Mouse (Mus musculus) cerebellum, adult 2 months (tissue): ENCODE measurements around the gene Ramp3. TPM values are rescaled to one million over a fixed set of nuclear protein-coding genes. Genes with fewer than 3 reads are reported as not detected.

Source experiments
- DNase-seq, 2 experiments: peaks; one replicate each; pipeline ENCODE4 v3.0.0; 2021
- H3K27ac ChIP-seq: fragments of 200-500 bp; 2 replicates; pipeline ENCODE4 v1.5.1; 2012; ENCODE audit warnings: low read length, control low read depth, inconsistent platforms; ENCODE audit not compliant: insufficient read depth
- H3K27me3 ChIP-seq: fragments of 200-500 bp; 2 replicates; pipeline ENCODE4 v1.6.1; 2012; ENCODE audit warnings: inconsistent platforms, mild to moderate bottlenecking, low read length, moderate library complexity; ENCODE audit not compliant: control insufficient read depth, insufficient read depth
- H3K4me1 ChIP-seq: fragments of 200-500 bp; 2 replicates; pipeline ENCODE4 v1.6.1; 2011; ENCODE audit warnings: low read length; ENCODE audit not compliant: control insufficient read depth, insufficient read depth
- H3K4me3 ChIP-seq: fragments of 200-500 bp; replicated peaks from 2 replicates; pipeline ENCODE3; 2011; ENCODE audit warnings: mild to moderate bottlenecking, low read depth, low read length, control low read depth; ENCODE audit not compliant: insufficient read depth
- CTCF ChIP-seq: fragments of 200-500 bp; IDR thresholded peaks from 2 replicates; pipeline ENCODE4 v1.5.1; 2011; ENCODE audit warnings: low read depth, mild to moderate bottlenecking, control low read depth, low read length, moderate library complexity, borderline replicate concordance; ENCODE audit not compliant: insufficient read depth
- POLR2A ChIP-seq: fragments of 200-500 bp; IDR thresholded peaks from 2 replicates; pipeline ENCODE4 v1.6.1; 2011; ENCODE audit warnings: low read length, control low read depth, borderline replicate concordance; ENCODE audit not compliant: insufficient read depth
- whole genome bisulfite sequencing: fragments of 180-500 bp; shearing (Covaris S2); methylation state at CpG from one replicate; pipeline ENCODE4 v1.1.7; 2018; 5-methylcytosine and 5-hydroxymethylcytosine counted together
- polyA plus RNA-seq: library from polyadenylated mRNA; depleted of rRNA; stranded (reverse); fragments of >200 nt; gene quantifications from 2 replicates; pipeline ENCODE4 v1.2.3, GENCODE M21; 2012

Gene Ramp3
- polyA plus RNA-seq, 1 experiment, result 34.3 TPM

DNA sequence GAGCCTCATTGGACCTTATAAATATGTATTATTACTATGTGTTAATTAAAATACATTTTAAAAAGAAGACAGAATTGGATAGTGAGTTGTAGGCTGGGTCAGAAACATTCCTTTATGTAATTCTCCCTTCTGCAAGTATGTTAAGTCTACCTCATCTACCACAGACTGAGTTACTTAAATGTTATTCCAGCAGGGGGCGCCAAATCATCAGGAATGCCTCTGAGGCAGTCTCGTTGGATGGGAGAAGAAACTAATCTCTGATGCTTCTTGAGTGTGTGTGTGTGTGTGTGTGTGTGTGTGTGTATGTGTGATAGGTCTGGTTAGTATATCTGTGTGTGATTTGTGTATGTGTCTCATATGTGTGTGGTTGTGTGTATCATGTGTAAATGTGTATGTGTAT is 3.4 kb upstream of the Ramp3 start:
- Histone ChIP-seq H3K27me3 (no peaks in the 10 kb centered on the region), H3K27ac (no peak overlapping the region), H3K4me1 (peaks cover 13% of the 10 kb centered on the region), H3K4me3 (no peak overlapping the region)
- peak; percentile 81 to 83 for DNase-seq
- TF ChIP-seq CTCF, result peak; percentile 91
- no peak for TF ChIP-seq POLR2A
- 0% methylated on average over 2 of the region's 2 CpGs for WGBS

DNA sequence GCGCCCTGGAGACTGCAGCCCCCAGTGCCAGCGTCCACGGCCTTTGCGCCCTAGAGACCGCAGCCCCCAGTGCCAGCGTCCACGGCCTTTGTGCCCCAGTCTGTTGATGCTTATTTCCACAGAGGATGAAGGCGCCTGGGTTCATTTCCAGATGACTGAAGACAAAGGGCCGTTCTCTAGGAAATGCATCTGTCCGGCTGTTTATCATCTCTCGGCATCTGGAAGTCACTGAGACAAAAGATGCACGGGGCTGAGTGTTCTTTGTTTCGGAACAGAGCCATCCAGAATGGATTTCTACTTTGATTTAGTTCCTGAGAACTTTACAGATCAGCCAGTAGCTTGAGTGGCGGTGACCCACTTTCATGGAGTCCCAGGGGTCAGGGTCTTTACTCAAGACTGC is 2.9 kb downstream of the Ramp3 start:
- no peak overlapping the region for H3K4me3 ChIP-seq
- DNase-seq, result no peak
- no peak for TF ChIP-seq CTCF
- TF ChIP-seq POLR2A, result no peak

GRCm38 (mm10) chr11:6666634-6667033 is 8.3 kb downstream of the Ramp3 start:
- no peaks in the 10 kb centered on the region for H3K27me3 ChIP-seq
- TF ChIP-seq CTCF, result no peak
- no peak for TF ChIP-seq POLR2A
- no peak for DNase-seq
- H3K4me3 ChIP-seq, result no peak overlapping the region
- H3K4me1 ChIP-seq, result peaks cover 15% of the 10 kb centered on the region
- no peak overlapping the region for H3K27ac ChIP-seq
- 53% methylated on average over 2 of the region's 2 CpGs for WGBS

More for the DNA sequence above, 2.9 kb downstream of the Ramp3 start:
- Histone ChIP-seq H3K27me3 (no peaks in the 10 kb centered on the region), H3K27ac (no peak overlapping the region), H3K4me1 (peaks cover 36% of the 10 kb centered on the region)
- 78% methylated on average over 14 of the region's 14 CpGs for WGBS

- TF ChIP-seq CTCF (no peak), POLR2A (no peak)
- no peaks in the 10 kb centered on the region for H3K27me3 ChIP-seq
- H3K4me3 ChIP-seq, result no peak overlapping the region
- 25% methylated on average over 9 of the region's 9 CpGs for WGBS
- H3K27ac ChIP-seq, result no peak overlapping the region
- H3K4me1 ChIP-seq, result no peaks in the 10 kb centered on the region; the same call in 1 of the 2 replicates
- DNase-seq, result no peak
These were observed 10.7 kb downstream of the Ramp3 start for GRCm38 (mm10) chr11:6669041-6669440.

- Histone ChIP-seq H3K27me3 (no peaks in the 10 kb centered on the region), H3K4me3 (no peak overlapping the region), H3K27ac (no peak overlapping the region), H3K4me1 (no peaks in the 10 kb centered on the region; the same call in 1 of the 2 replicates)
- TF ChIP-seq POLR2A (no peak), CTCF (no peak)
- DNase-seq, result no peak
- 70% methylated on average over 2 of the region's 2 CpGs for WGBS
These were observed 11.7 kb downstream of the Ramp3 start for GRCm38 (mm10) chr11:6670044-6670443.

DNA sequence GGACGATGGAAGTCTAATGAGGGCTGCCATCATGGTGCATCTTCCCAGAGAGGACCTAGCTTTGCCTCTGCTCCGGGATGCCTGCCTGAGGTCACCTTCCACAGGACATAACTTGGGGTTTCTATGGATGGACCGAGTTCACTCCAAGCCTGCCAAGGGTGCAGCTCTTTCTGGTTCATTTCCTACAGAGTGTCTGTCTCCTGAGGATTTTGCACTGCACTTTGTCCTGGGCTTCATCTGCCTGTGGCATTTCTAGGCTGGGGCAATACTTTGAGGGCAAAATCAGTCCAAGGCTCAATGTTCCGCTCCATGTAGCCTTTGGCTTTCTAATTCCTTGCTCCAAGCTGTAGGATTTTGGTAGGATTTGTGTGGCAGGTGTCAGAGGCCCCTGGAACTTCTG is 12.5 kb downstream of the Ramp3 start:
- Histone ChIP-seq H3K27ac (no peak overlapping the region), H3K4me1 (no peaks in the 10 kb centered on the region; the same call in 1 of the 2 replicates), H3K27me3 (no peaks in the 10 kb centered on the region), H3K4me3 (no peak overlapping the region)
- TF ChIP-seq POLR2A (no peak), CTCF (no peak)
- no peak for DNase-seq
- WGBS, result 86% methylated on average over 4 of the region's 4 CpGs

- WGBS, result 90% methylated on average over 9 of the region's 9 CpGs
- Histone ChIP-seq H3K27me3 (no peaks in the 10 kb centered on the region), H3K27ac (no peak overlapping the region), H3K4me3 (no peak overlapping the region), H3K4me1 (no peaks in the 10 kb centered on the region; the same call in 1 of the 2 replicates)
- TF ChIP-seq CTCF (no peak), POLR2A (no peak)
- no peak for DNase-seq
These were observed 16.4 kb downstream of the Ramp3 start for GRCm38 (mm10) chr11:6674701-6675100.

DNA sequence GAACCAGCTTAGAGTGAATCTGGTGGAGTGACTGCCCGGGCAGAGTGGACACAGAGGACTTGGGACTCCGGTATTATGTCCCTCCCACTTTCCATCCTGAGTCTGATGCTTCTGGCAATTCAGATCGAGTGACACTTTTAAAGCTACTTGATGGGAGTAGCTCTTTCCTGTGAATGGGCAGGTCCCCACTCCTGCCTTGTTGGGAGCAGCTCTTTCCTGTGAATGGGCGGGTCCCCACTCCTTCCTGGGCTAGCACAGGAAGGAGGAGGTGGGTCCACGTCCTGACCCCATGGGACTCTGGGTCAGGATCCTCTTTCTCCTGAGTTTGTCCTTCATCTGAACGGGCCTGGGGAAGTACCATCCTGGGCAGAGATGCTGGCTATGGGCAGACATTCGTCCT is 17.1 kb downstream of the Ramp3 start:
- 82% methylated on average over 7 of the region's 7 CpGs for whole genome bisulfite sequencing
- DNase-seq, result no peak
- Histone ChIP-seq H3K27ac (no peak overlapping the region), H3K4me3 (no peak overlapping the region), H3K27me3 (no peaks in the 10 kb centered on the region), H3K4me1 (no peaks in the 10 kb centered on the region; the same call in 1 of the 2 replicates)
- TF ChIP-seq CTCF (no peak), POLR2A (no peak)

DNA sequence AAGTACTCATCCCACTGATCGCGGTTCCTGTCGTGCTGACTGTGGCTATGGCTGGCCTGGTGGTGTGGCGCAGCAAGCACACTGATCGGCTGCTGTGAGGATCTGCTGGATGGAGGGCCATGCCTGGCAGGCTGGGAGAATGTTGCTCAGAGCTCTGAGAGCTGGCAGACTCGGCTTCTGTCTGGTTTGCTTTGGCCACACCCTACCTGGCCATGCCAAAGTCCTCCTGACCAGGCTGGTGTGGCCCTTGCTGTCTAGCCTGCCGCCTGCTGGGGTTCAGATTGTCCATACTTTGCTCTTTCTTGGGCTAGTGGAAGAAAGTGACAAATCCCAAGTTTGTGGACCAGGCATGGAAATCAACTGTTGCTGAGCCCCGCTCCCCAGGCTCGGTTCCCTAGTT is 18.3 kb downstream of the Ramp3 start:
- no peak for DNase-seq
- TF ChIP-seq CTCF (no peak), POLR2A (no peak)
- Histone ChIP-seq H3K4me3 (no peak overlapping the region), H3K27me3 (no peaks in the 10 kb centered on the region), H3K4me1 (no peaks in the 10 kb centered on the region; the same call in 1 of the 2 replicates), H3K27ac (no peak overlapping the region)
- 76% methylated on average over 9 of the region's 9 CpGs for WGBS
